16 mouse cellular contexts compared by ENCODE assay signal in the genomic region with DNA sequence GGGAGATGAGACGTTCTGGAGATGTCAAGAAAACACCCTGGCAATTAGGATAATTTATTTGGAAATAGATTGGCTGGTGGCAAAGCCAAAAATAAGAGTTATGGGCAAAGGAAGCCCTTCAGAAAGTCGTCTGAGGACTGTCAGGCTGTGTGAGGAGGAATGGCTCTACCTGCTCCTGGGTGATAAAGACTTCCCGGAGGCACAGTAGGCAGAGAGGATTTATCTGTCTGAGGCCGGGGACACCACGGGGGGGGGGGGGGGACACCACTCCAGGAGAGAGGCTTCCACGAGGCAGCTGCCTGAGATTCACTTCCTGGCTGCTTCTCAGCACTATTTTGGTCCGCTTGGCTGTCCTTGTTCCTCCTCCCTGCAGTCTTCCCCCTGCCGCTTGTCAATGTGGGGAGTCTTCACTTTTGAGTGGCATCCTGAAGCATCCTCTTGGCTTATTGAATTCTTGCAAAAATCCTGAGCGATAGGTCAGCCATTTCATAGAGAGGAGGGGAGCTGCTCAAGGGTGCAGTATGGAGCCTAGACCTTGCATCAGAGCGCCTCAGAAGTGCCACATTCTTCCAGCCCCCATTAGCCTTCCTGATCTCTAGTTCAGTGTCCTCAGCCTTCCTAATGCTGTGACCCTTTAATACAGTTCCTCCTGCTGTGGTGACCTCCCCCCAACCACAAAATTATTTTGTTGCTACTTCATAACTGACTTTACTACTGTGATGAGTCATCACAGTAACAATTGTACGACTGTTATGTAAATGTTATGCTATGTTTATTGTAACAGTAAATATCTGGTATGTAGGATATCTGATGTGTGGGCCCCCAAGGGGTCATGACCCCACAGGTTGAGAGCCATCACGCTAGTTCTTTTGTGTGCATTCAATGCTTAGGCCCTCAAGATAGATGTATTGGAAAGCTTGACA. TPM values are rescaled to one million over a fixed set of nuclear protein-coding genes. Genes with fewer than 3 reads are reported as not detected.
A peak's percentile ranks its signal among the peaks of the same experiment; 100 is the strongest.
DNase-seq lines count a peak whose midpoint lies in the region; ATAC-seq lines count a peak whose summit lies in the region.
"Had no signal": no experiment of that assay in that cellular context is flagged by ENCODE, and none has a peak within 500 bp of the region (broad histone marks: within the 10 kb centered on the region; RNA-seq: fewer than 3 reads in every experiment).

No protein-coding gene starts in this region.

- peaks cover 88% of the 10 kb centered on the region for H3K4me1 ChIP-seq in liver, embryonic 13.5 days (replicated peaks)

- DNase-seq in frontal cortex, postnatal 25 days (ENCODE audit: low spot score in 2 of 2): no peak
- DNase-seq in right cerebral cortex, postnatal 10 days (ENCODE audit: low spot score in 2 of 2): peak; percentile 46 to 62
- DNase-seq in right cerebral cortex, adult 18-20 months: no peak
- peak; percentile 19 for DNase-seq in liver, embryonic 13.5 days
- peak; percentile 31 for DNase-seq in yolk sac, embryonic 10.5 days (ENCODE audit: low spot score)
- no peak for DNase-seq in natural killer cell, adult 2 months (ENCODE audit: low spot score in 2 of 2)
- no peak for DNase-seq in layer of hippocampus, adult 11-12 months (ENCODE audit: low spot score)
- DNase-seq: adrenal gland, adult 8-10 months; cerebellum, postnatal 14 days; kidney, adult 9 months; midbrain, embryonic 14.5 days had no signal

- no peak overlapping the region for H3K27ac ChIP-seq in liver, embryonic 13.5 days
- H3K27ac ChIP-seq: embryonic facial prominence, embryonic 15.5 days; hindbrain, embryonic 14.5 days; neural tube, embryonic 15.5 days had no signal

- no peaks in the 10 kb centered on the region for H3K36me3 ChIP-seq in liver, embryonic 13.5 days
- H3K36me3 ChIP-seq: embryonic facial prominence, embryonic 15.5 days; neural tube, embryonic 15.5 days had no signal

- no peak overlapping the region for H3K9ac ChIP-seq in liver, embryonic 13.5 days
- H3K9ac ChIP-seq: embryonic facial prominence, embryonic 15.5 days; hindbrain, embryonic 14.5 days; neural tube, embryonic 15.5 days had no signal

- no peaks in the 10 kb centered on the region for H3K9me3 ChIP-seq in liver, embryonic 13.5 days (replicated peaks)
- H3K9me3 ChIP-seq: embryonic facial prominence, embryonic 15.5 days; neural tube, embryonic 15.5 days had no signal

- no peak overlapping the region for H3K4me3 ChIP-seq in liver, embryonic 13.5 days (replicated peaks)
- H3K4me3 ChIP-seq: embryonic facial prominence, embryonic 15.5 days; neural tube, embryonic 15.5 days had no signal

- peak; percentile 79 for ATAC-seq in frontal cortex, adult (ENCODE audit: low TSS enrichment)
- peak; percentile 77 for ATAC-seq in liver, embryonic 13.5 days (ENCODE audit: low read depth)
- ATAC-seq: forebrain, embryonic 14.5 days had no signal

- peak overlapping the region; percentile 27 for H3K4me2 ChIP-seq in liver, embryonic 13.5 days
- H3K4me2 ChIP-seq: embryonic facial prominence, embryonic 15.5 days; hindbrain, embryonic 14.5 days; neural tube, embryonic 15.5 days had no signal

- WGBS in liver, embryonic 13.5 days (ENCODE audit: insufficient replicate concordance): 19% methylated on average over 12 of the region's 12 CpGs

- H3K27me3 ChIP-seq in liver, embryonic 13.5 days: peaks cover 12% of the 10 kb centered on the region; the same call in 1 of the 2 replicates
- H3K27me3 ChIP-seq: embryonic facial prominence, embryonic 15.5 days; neural tube, embryonic 15.5 days had no signal

RNA-seq across cellular contexts. Expression of a gene that starts 14.5 kb away (rescaled TPM):
- 16.5 and 21.4 TPM in 2 replicates for polyA plus RNA-seq in liver, embryonic 13.5 days (2015; fragmentation: Nextera tagmentation; extraction: Ambion mirVana)

Comparison
In these comparisons a context has a peak if more than half of its experiments do, and no peak if none do; other contexts are left out.
1. DNase-seq: peak in right cerebral cortex, postnatal 10 days (2 of 2), liver, embryonic 13.5 days (single experiment) and yolk sac, embryonic 10.5 days (single experiment); none in frontal cortex, postnatal 25 days (0 of 2), right cerebral cortex, adult 18-20 months (single experiment), natural killer cell, adult 2 months (0 of 2) and layer of hippocampus, adult 11-12 months (single experiment).